Mouse (Mus musculus) layer of hippocampus, postnatal 14 days (tissue): ENCODE measurements around the gene Asxl1. TPM values are rescaled to one million over a fixed set of nuclear protein-coding genes. Genes with fewer than 3 reads are reported as not detected.

Experiments
- DNase-seq, 2 experiments: peaks; one replicate each; pipeline ENCODE4 v3.0.0; 2021 to 2022; ENCODE audit warnings: low spot score in 2 of 2, mixed read lengths in 1 of 2
- total RNA-seq, 2 experiments: library from RNA; stranded (reverse); gene quantifications; 2 replicates each; pipeline ENCODE4 v1.2.3; 2021

The Asxl1 gene
- total RNA-seq, 2 experiments from 2014 or later, result 34.6 to 34.7 TPM

GRCm38 (mm10) chr2:153408971-153409370 is 63.3 kb downstream of the Asxl1 start:
- DNase-seq, result no peak

GRCm38 (mm10) chr2:153411557-153411956 is 65.9 kb downstream of the Asxl1 start:
- no peak for DNase-seq

GRCm38 (mm10) chr2:153412563-153412962 is 66.9 kb downstream of the Asxl1 start:
- DNase-seq, result no peak

- DNase-seq, result no peak
Measured at GRCm38 (mm10) chr2:153414607-153415006, 69.0 kb downstream of the Asxl1 start.

GRCm38 (mm10) chr2:153417841-153418240 is 72.2 kb downstream of the Asxl1 start:
- DNase-seq, result no peak

GRCm38 (mm10) chr2:153418381-153418780 is 72.8 kb downstream of the Asxl1 start:
- peak in 1 of 2 experiments; percentile 32 for DNase-seq

GRCm38 (mm10) chr2:153421233-153421632 is 75.6 kb downstream of the Asxl1 start:
- no peak for DNase-seq

- DNase-seq, result peak in 1 of 2 experiments; percentile 39
Measured at GRCm38 (mm10) chr2:153422051-153422450, 76.4 kb downstream of the Asxl1 start.

GRCm38 (mm10) chr2:153423113-153423512 is 77.5 kb downstream of the Asxl1 start:
- no peak for DNase-seq

GRCm38 (mm10) chr2:153424557-153424956 is 78.9 kb downstream of the Asxl1 start:
- DNase-seq, result no peak

GRCm38 (mm10) chr2:153425124-153425844 is 79.7 kb downstream of the Asxl1 start:
- DNase-seq, result no peak

GRCm38 (mm10) chr2:153425998-153426670 is 80.5 kb downstream of the Asxl1 start:
- peak; percentile 44 to 74 for DNase-seq

- DNase-seq, result no peak
Measured at GRCm38 (mm10) chr2:153426931-153427330, 81.3 kb downstream of the Asxl1 start.

- DNase-seq, result no peak
Measured at GRCm38 (mm10) chr2:153428485-153428884, 82.9 kb downstream of the Asxl1 start.

- DNase-seq, result no peak
Measured at GRCm38 (mm10) chr2:153430571-153430970, 84.9 kb downstream of the Asxl1 start.

GRCm38 (mm10) chr2:153432492-153432891 is 86.9 kb downstream of the Asxl1 start:
- DNase-seq, result no peak

- DNase-seq, result no peak
Measured at GRCm38 (mm10) chr2:153433859-153434258, 88.2 kb downstream of the Asxl1 start.

GRCm38 (mm10) chr2:153434880-153435831 is 89.5 kb downstream of the Asxl1 start:
- no peak for DNase-seq

GRCm38 (mm10) chr2:153436641-153437305 is 91.1 kb downstream of the Asxl1 start:
- no peak for DNase-seq

GRCm38 (mm10) chr2:153437306-153437659 is 91.7 kb downstream of the Asxl1 start:
- no peak for DNase-seq

- DNase-seq, result no peak
Measured at GRCm38 (mm10) chr2:153440755-153441154, 95.1 kb downstream of the Asxl1 start.
